Mouse (Mus musculus) gastrocnemius, adult 2 months (tissue): ENCODE results near the gene Crtc1. TPM values are rescaled to one million over a fixed set of nuclear protein-coding genes. Genes with fewer than 3 reads are reported as not detected.

Experiments used
- DNase-seq: peaks from one replicate; pipeline ENCODE4 v3.0.0; 2022
- H3K27ac ChIP-seq: fragments of 200-600 bp; 2 replicates; pipeline ENCODE4 v1.8.1; 2022; ENCODE audit warnings: mild to moderate bottlenecking
- H3K4me3 ChIP-seq: fragments of 200-600 bp; 2 replicates; pipeline ENCODE4 v1.8.1; 2022; ENCODE audit warnings: mild to moderate bottlenecking, moderate library complexity
- CTCF ChIP-seq: fragments of 200-600 bp; IDR thresholded peaks from 2 replicates; pipeline ENCODE4 v1.8.1; 2022; ENCODE audit warnings: antibody characterized with exemption, mild to moderate bottlenecking, moderate library complexity
- intact Hi-C: fragments of 180-260 bp; cut with DNase I; formaldehyde crosslinking; loops from one replicate; pipeline ENCODE4 v1.15.1; 2025
- long read RNA-seq, 2 experiments: library from polyadenylated mRNA; stranded (forward); transcript quantifications; one replicate each; pipeline ENCODE4 v2.0.0; 2021
- total RNA-seq, 2 experiments: library from RNA; stranded (reverse); gene quantifications; 2 replicates each; pipeline ENCODE4 v1.2.3; 2021

The Crtc1 gene
- 1 to 10 TPM; 8.9 to 9.5 TPM for total RNA-seq
- long read RNA-seq, experiment 1, full-length matches to known transcripts, result 6 of 16 reads
- long read RNA-seq, experiment 1, partial matches to known transcripts, result 0 of 16 reads
- long read RNA-seq, experiment 1, other reads (novel, unspliced or antisense), result 10 of 16 reads
- long read RNA-seq, experiment 2, full-length matches to known transcripts, result 3 of 11 reads
- long read RNA-seq, experiment 2, partial matches to known transcripts, result 1 of 11 reads
- long read RNA-seq, experiment 2, other reads (novel, unspliced or antisense), result 7 of 11 reads

DNA sequence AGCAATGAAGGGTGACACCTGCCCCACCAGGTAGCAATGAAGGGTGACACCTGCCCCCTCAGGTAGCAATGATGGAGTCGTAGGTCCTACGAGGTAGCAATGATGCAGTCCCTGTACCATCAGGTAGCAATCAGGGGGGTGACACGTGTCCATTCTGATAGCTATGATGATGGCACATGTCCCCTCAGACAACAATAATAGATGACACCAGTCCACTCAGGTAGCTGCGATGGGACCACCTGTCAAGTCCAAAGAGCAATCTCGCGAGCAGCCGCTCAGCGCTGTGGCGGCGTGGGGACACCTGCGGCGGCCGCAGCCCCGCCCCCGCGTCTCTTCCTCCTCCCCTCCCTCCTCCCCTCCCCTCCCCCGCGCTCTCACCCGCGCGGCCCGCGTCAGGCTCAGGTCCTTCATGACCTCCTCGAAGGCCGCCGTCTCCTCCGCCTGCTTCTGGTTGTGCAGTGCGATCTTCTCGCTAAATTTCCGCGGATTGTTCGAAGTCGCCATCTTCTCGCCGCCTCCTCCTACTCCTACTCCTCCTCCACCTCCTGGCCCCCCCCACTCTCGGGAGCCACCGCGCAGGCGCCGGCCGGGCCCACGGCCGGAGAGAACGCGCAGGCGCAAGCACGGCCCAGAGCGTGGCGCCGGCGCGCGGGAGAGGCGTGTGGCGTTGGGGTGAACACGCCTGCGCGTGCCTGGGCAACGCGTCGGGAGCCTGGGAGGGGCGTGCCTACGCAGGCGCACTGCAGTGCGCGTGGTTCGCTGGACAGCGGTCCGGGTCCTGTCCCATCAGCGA lies at the start of gene Crtc1:
TSS of gene Crtc1 (minus strand) at position 525 of the 793 bp plus-strand sequence.
- Histone ChIP-seq H3K4me3 (peak within 1 kb of the TSS; percentile 92), H3K27ac (peak within 1 kb of the TSS; percentile 90)
- intact Hi-C loops, result loop anchor here (5.0 kb wide), 1 partner anchor 42 kb away; no protein-coding TSS in a partner anchor
- TF ChIP-seq CTCF, result no peak
- DNase-seq, result peak; percentile 99

GRCm38 (mm10) chr8:70488931-70489470 lies 49.6 kb upstream of the Crtc1 start:
- H3K27ac ChIP-seq, result no peak overlapping the region
- no peak for DNase-seq
- intact Hi-C loops, result no loop called here
- H3K4me3 ChIP-seq, result peak overlapping the region; percentile 69
- TF ChIP-seq CTCF, result no peak

DNA sequence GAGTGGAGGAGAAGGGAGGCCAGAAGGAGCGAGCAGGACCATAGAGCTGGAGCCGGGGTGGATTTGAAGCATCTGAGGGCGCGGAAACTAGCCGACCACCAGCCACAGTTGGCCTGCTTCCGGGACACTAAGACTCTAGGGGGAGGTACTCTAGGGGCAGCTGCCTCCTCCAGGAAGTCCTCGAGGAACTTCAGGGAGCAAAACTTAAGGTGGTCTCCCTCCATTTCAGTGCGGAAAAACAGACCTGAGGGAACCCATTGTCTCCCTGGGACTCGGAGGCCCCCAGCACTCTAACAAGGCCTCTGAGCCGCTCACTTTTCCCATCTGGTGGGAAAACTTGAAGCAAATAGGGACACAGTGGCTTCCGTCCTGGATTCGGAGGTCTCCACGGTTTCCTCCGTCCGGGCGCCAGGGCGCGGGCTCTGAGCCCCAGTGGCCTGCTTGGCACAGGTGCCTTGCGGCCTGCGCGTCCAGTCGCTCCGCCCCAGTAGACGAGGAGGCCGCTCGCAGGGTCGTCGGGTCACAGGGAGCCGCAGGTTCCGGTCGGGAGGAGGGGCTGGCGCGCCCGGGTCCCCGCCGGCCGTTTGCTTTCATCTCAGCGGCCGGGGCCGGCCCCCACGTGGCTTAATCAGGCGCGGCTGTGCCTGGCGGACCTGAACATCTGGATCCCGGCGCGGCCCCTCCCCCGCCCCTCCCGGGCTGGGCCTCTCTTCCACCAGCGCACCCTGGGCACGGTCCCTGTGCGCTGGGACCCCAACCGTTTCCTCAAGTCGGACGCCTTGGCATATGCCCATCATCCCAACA lies 48.8 kb upstream of the Crtc1 start:
- Histone ChIP-seq H3K4me3 (peak overlapping the region; percentile 63), H3K27ac (no peak overlapping the region)
- TF ChIP-seq CTCF, result no peak
- no peak for DNase-seq
- intact Hi-C loops, result no loop called here

DNA sequence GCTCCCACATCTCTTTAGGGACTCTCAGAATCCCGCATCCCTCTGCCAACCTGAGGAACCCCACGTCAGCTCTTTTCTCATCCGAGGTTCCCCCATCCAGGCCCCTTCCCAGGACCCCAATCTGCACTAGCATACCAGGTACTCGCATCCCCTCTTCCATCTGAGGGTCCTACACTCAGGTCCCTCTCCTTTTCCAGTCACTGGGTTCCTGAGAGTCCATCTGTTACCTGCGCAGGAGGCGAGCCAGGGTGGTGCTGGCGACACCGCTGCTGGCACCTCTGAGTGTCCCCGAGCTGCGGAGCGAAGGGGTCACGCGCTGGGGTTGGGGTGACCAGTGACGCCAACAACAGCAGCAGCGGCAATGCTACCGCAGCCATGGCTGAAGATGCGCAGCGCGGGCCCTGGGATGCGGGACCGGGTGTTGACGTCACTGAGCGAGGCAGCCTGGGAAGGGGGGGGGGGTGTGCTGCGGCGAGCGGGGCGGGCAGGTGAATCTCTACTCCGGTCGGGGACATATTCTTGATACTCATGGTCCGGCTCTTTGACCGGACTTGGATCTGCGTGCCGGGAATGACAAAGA lies 47.7 kb upstream of the Crtc1 start, which contains the start of gene Tmem59l:
TSS of gene Tmem59l (minus strand) at position 418 of the 580 bp plus-strand sequence.
- no peak within 1 kb of the TSS for H3K27ac ChIP-seq
- no peak for DNase-seq
- H3K4me3 ChIP-seq, result peak within 1 kb of the TSS; percentile 63
- intact Hi-C loops, result no loop called here
- TF ChIP-seq CTCF, result no peak

DNA sequence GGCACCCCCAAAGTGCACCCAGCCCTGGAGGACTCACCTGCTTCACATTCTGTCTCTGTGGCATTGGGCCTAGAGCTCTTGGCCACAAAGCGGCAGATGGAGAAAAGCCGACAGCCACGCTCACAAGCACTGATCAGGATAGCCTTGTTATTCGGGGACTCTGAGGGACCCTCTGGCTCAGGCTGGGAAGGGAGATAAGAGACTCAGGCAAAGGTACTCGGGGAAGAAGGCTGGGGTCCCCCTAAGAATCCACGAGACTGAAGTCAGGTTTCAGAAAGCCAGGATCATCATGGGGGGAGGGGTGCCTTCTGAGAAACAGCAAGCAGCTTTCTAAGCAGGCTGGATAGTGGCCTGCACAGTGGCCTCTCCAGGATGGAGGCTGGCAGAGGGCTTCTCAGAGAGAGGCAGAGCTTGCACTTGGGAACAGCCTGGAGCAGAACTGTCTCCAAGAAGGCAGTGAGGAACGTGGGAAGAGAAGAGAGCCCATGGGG lies 46.9 kb upstream of the Crtc1 start:
- Histone ChIP-seq H3K4me3 (no peak overlapping the region), H3K27ac (no peak overlapping the region)
- TF ChIP-seq CTCF, result no peak
- no peak for DNase-seq
- intact Hi-C loops, result no loop called here

GRCm38 (mm10) chr8:70482943-70483342 lies 43.6 kb upstream of the Crtc1 start:
- intact Hi-C loops, result no loop called here
- H3K4me3 ChIP-seq, result no peak overlapping the region
- no peak overlapping the region for H3K27ac ChIP-seq
- no peak for DNase-seq
- no peak for TF ChIP-seq CTCF

DNA sequence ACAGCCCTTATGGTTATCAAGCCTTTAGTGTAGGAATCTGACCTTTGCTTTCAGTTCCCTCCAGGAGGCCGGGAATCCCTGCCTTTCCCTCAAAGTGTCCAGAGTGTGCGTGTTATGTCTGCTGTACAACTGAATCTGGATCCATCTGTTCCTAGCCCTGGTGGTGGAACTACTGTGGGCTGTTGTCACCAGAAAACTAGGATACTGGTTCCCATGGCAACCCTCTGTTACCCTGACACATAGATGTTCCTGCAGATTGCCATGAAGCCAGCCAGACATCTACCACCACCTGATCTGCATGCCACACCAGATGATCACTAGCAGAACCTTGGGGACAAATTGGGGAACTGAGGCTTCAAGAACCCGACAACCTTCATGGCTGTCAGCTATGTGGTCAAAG lies 42.5 kb upstream of the Crtc1 start:
- TF ChIP-seq CTCF, result no peak
- intact Hi-C loops, result no loop called here
- H3K27ac ChIP-seq, result no peak overlapping the region
- H3K4me3 ChIP-seq, result no peak overlapping the region
- no peak for DNase-seq

DNA sequence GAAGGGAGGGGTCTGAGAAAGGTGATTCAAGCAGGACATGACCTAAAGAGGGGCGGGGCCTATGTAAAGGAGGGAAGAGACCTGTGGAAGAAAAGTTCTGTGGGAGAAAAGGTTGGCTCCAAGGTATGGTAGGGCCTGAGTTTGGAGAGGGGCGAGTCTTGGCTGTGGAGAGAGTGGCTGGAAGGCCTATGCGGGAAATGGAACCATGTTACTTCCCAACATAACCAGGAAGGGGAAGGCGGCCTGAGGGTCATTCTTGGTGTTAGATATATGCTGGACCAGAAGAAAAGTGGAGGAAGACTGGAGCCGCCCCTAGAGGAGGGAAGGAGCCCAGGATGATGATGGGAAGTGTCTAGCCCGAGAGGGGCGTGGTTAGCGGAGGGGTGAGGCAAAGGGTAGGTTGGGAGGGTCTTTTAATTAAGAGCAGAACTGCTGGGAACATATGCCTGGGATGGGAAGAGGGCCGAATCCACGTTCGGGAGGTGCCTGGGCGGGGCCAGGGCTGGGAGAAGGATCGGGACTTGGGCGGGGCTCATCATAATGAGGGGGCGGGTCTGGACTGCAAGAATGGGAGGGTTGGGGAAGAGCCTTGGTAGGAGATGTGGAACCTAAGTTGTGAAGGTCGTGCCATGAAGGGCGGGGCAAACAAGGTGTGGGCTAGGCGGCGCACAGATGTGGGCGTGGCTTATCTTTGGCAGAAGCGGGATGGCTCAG lies 38.0 kb upstream of the Crtc1 start:
- TF ChIP-seq CTCF, result no peak
- Histone ChIP-seq H3K27ac (peak overlapping the region; percentile 90), H3K4me3 (peak overlapping the region; percentile 98)
- DNase-seq, result no peak
- intact Hi-C loops, result no loop called here

DNA sequence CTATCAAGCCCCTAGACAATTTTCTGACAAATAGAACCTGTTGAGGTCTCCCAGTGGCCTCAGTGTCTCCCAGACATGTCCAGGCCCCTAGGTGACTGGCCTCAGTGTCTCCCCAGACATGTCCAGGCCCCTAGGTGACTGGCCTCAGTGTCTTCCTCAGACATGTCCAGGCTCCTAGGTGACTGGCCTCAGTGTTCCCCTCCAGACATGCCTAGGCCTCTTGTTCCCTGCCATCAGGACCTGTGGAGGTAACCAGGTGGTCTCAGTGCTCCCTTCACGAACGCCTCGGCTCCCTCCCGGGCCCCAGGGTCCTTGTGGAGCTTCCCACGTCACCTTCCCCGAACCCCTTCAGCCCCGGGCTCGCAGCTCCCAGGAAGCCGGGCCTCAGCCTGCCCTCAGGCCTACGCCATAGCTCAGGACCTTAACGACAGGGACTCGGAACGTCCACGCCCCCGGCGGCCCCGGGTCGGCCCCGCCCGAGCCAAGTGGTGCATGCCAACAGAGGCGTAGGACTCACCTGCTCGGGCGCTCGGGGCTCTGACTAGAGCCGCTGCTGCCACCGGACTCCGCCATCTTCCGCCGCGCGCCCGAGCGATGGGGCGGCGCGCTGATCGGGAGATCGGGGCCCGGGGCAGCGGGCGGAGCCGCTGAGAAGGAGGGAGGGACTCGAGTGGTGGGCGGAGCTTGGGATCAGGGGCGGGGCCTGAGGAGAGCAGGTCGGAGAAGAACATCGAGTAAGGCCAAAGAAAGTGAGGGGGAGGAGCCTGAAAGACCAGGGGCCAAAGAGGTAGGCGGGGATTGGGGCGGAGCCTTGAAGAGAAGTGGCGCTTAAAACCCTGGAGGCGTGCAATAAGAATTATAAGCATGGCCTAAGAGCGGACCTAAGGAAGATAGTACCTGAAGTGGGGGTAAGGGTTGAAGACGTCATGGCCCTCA lies 37.2 kb upstream of the Crtc1 start, which contains the start of gene Klhl26:
TSS of gene Klhl26 (minus strand) at position 636 of the 936 bp plus-strand sequence.
- peak within 1 kb of the TSS; percentile 98 for H3K4me3 ChIP-seq
- TF ChIP-seq CTCF, result no peak
- peak; percentile 97 for DNase-seq
- H3K27ac ChIP-seq, result peak within 1 kb of the TSS; percentile 90
- intact Hi-C loops, result no loop called here

DNA sequence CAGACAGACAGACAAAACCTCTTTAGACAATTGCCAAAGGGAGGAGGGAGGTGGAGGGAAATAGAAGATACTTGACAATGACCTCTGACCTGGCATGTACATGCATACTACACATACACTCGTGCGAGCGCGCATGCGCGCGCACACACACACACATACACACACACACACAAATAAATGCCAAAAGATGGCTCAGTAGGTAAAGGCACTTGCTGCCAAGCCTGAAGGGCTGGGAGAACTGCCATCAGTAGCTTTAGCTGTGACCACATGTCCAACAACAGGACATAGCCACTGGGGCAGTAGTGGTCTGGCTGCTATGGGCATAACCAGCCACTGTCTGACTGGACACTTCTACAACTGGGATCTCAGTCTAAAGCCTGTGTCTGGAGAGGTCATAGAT lies 32.5 kb upstream of the Crtc1 start:
- intact Hi-C loops, result no loop called here
- Histone ChIP-seq H3K27ac (no peak overlapping the region), H3K4me3 (no peak overlapping the region)
- no peak for DNase-seq
- TF ChIP-seq CTCF, result no peak
